Mouse (Mus musculus) limb, embryonic 15.5 days (tissue): ENCODE results near the gene Kat2b. TPM values are rescaled to one million over a fixed set of nuclear protein-coding genes. Genes with fewer than 3 reads are reported as not detected.

ENCODE experiments used
- ATAC-seq: fragments of 200-750 bp; cut with Nextera tagmentation; 2 replicates; pipeline ENCODE4 v1.8.0; 2017; ENCODE audit warnings: low read depth, moderate TSS enrichment; ENCODE audit not compliant: insufficient number of reproducible peaks, low FRiP score, low TSS enrichment
- H3K27ac ChIP-seq: fragments of 300-500 bp; sonication (generic); 2 replicates; pipeline ENCODE4 v1.5.1; 2015; ENCODE audit warnings: moderate library complexity, mild to moderate bottlenecking, inconsistent platforms
- H3K27me3 ChIP-seq: fragments of 300-500 bp; sonication (generic); 2 replicates; pipeline ENCODE4 v1.6.1; 2015; ENCODE audit warnings: inconsistent platforms
- H3K36me3 ChIP-seq: fragments of 300-500 bp; sonication (generic); 2 replicates; pipeline ENCODE4 v1.6.1; 2015; ENCODE audit warnings: inconsistent platforms
- H3K4me1 ChIP-seq: fragments of 300-500 bp; sonication (generic); 2 replicates; pipeline ENCODE4 v1.6.1; 2015; ENCODE audit warnings: inconsistent platforms
- H3K4me2 ChIP-seq: fragments of 300-500 bp; sonication (generic); 2 replicates; pipeline ENCODE4 v1.6.1; 2015; ENCODE audit warnings: mild to moderate bottlenecking, inconsistent platforms
- H3K4me3 ChIP-seq: fragments of 300-500 bp; sonication (generic); 2 replicates; pipeline ENCODE4 v1.5.1; 2015; ENCODE audit warnings: mild to moderate bottlenecking, inconsistent platforms
- H3K9ac ChIP-seq: fragments of 300-500 bp; sonication (generic); 2 replicates; pipeline ENCODE4 v1.6.1; 2015; ENCODE audit warnings: inconsistent platforms
- H3K9me3 ChIP-seq: fragments of 300-500 bp; sonication (generic); 2 replicates; pipeline ENCODE4 v1.6.1; 2016; ENCODE audit warnings: inconsistent platforms
- WGBS: fragments of 180-500 bp; shearing (Covaris S2); methylation state at CpG from one replicate; pipeline ENCODE4 v1.1.7; 2015; 5-methylcytosine and 5-hydroxymethylcytosine counted together
- polyA plus RNA-seq: library from polyadenylated mRNA; unstranded; fragments of >200 nt; fragmentation: Nextera tagmentation; extraction: Ambion mirVana; gene quantifications from 2 replicates; pipeline ENCODE4 v1.2.1, GENCODE M21; 2015

Kat2b gene
- polyA plus RNA-seq, 1 experiment from 2014 or later = 6.6 TPM

- Histone ChIP-seq H3K27me3 (no peaks in the 10 kb centered on the region), H3K36me3 (0 out of 2 replicates have a peak, but pooled peaks cover 3% of the 10 kb centered on the region), H3K4me1 (no peaks in the 10 kb centered on the region), H3K27ac (no peak overlapping the region), H3K4me3 (no peak overlapping the region), H3K9me3 (no peaks in the 10 kb centered on the region), H3K4me2 (no peak overlapping the region), H3K9ac (no peak overlapping the region)
- no peak for ATAC-seq
- 90% methylated on average over 6 of the region's 6 CpGs for WGBS
These were observed 50.8 kb downstream of the Kat2b start for GRCm38 (mm10) chr17:53617295-53617957.

GRCm38 (mm10) chr17:53618369-53618768 lies 51.7 kb downstream of the Kat2b start:
- no peak for ATAC-seq
- no peaks in the 10 kb centered on the region for H3K9me3 ChIP-seq
- H3K4me3 ChIP-seq = no peak overlapping the region
- no peak overlapping the region for H3K27ac ChIP-seq
- 92% methylated on average over 7 of the region's 7 CpGs for WGBS
- H3K4me2 ChIP-seq = no peak overlapping the region
- no peaks in the 10 kb centered on the region for H3K4me1 ChIP-seq
- no peak overlapping the region for H3K9ac ChIP-seq
- H3K27me3 ChIP-seq = no peaks in the 10 kb centered on the region
- 0 out of 2 replicates have a peak, but pooled peaks cover 3% of the 10 kb centered on the region for H3K36me3 ChIP-seq

GRCm38 (mm10) chr17:53619391-53619790 lies 52.7 kb downstream of the Kat2b start:
- 0 out of 2 replicates have a peak, but pooled peaks cover 6% of the 10 kb centered on the region for H3K36me3 ChIP-seq
- ATAC-seq = no peak
- H3K9ac ChIP-seq = no peak overlapping the region
- no peaks in the 10 kb centered on the region for H3K4me1 ChIP-seq
- no peak overlapping the region for H3K27ac ChIP-seq
- no peaks in the 10 kb centered on the region for H3K27me3 ChIP-seq
- H3K4me2 ChIP-seq = no peak overlapping the region
- no peak overlapping the region for H3K4me3 ChIP-seq
- no peaks in the 10 kb centered on the region for H3K9me3 ChIP-seq

- no peak overlapping the region for H3K9ac ChIP-seq
- H3K9me3 ChIP-seq = no peaks in the 10 kb centered on the region
- WGBS = 74% methylated on average over 4 of the region's 4 CpGs
- H3K4me2 ChIP-seq = no peak overlapping the region
- H3K27me3 ChIP-seq = no peaks in the 10 kb centered on the region
- no peak for ATAC-seq
- no peaks in the 10 kb centered on the region for H3K4me1 ChIP-seq
- peaks cover 7% of the 10 kb centered on the region for H3K36me3 ChIP-seq
- no peak overlapping the region for H3K27ac ChIP-seq
- H3K4me3 ChIP-seq = no peak overlapping the region
These were observed 54.0 kb downstream of the Kat2b start for GRCm38 (mm10) chr17:53620611-53621010.

- Histone ChIP-seq H3K9me3 (no peaks in the 10 kb centered on the region), H3K4me1 (no peaks in the 10 kb centered on the region), H3K27me3 (no peaks in the 10 kb centered on the region), H3K4me2 (no peak overlapping the region), H3K4me3 (no peak overlapping the region), H3K9ac (no peak overlapping the region), H3K27ac (no peak overlapping the region), H3K36me3 (peaks cover 11% of the 10 kb centered on the region)
- 79% methylated on average over 3 of the region's 3 CpGs for WGBS
- no peak for ATAC-seq
These were observed 55.5 kb downstream of the Kat2b start for GRCm38 (mm10) chr17:53622125-53622524.

- no peak for ATAC-seq
These were observed 57.1 kb downstream of the Kat2b start for GRCm38 (mm10) chr17:53623762-53624161.

GRCm38 (mm10) chr17:53626160-53626559 lies 59.5 kb downstream of the Kat2b start:
- H3K36me3 ChIP-seq = peaks cover 11% of the 10 kb centered on the region
- H3K9me3 ChIP-seq = no peaks in the 10 kb centered on the region
- no peaks in the 10 kb centered on the region for H3K27me3 ChIP-seq
- no peaks in the 10 kb centered on the region for H3K4me1 ChIP-seq
- no peak overlapping the region for H3K4me3 ChIP-seq
- no peak overlapping the region for H3K27ac ChIP-seq
- H3K4me2 ChIP-seq = no peak overlapping the region
- H3K9ac ChIP-seq = no peak overlapping the region
- ATAC-seq = no peak
- 90% methylated on average over 3 of the region's 3 CpGs for WGBS

More at GRCm38 (mm10) chr17:53623762-53624161, 57.1 kb downstream of the Kat2b start:
- peaks cover 11% of the 10 kb centered on the region for H3K36me3 ChIP-seq
- no peak overlapping the region for H3K4me3 ChIP-seq
- no peak overlapping the region for H3K27ac ChIP-seq
- H3K27me3 ChIP-seq = no peaks in the 10 kb centered on the region
- no peaks in the 10 kb centered on the region for H3K4me1 ChIP-seq
- H3K4me2 ChIP-seq = no peak overlapping the region
- H3K9ac ChIP-seq = no peak overlapping the region
- H3K9me3 ChIP-seq = no peaks in the 10 kb centered on the region
- WGBS = 70% methylated on average over 9 of the region's 9 CpGs

- Histone ChIP-seq H3K27ac (no peak overlapping the region), H3K9ac (no peak overlapping the region), H3K36me3 (peaks cover 13% of the 10 kb centered on the region), H3K27me3 (no peaks in the 10 kb centered on the region), H3K4me3 (no peak overlapping the region), H3K4me1 (no peaks in the 10 kb centered on the region), H3K4me2 (no peak overlapping the region), H3K9me3 (no peaks in the 10 kb centered on the region)
- WGBS = 78% methylated on average over 4 of the region's 4 CpGs
- no peak for ATAC-seq
These were observed 60.8 kb downstream of the Kat2b start for GRCm38 (mm10) chr17:53627497-53627896.

GRCm38 (mm10) chr17:53628131-53628530 lies 61.5 kb downstream of the Kat2b start:
- Histone ChIP-seq H3K9me3 (no peaks in the 10 kb centered on the region), H3K9ac (no peak overlapping the region), H3K4me1 (no peaks in the 10 kb centered on the region), H3K27ac (no peak overlapping the region), H3K27me3 (no peaks in the 10 kb centered on the region), H3K4me2 (no peak overlapping the region), H3K4me3 (no peak overlapping the region), H3K36me3 (peaks cover 18% of the 10 kb centered on the region)
- no peak for ATAC-seq
- WGBS = 68% methylated on average over 5 of the region's 5 CpGs

- no peak for ATAC-seq
- no peak overlapping the region for H3K4me2 ChIP-seq
- no peak overlapping the region for H3K9ac ChIP-seq
- no peaks in the 10 kb centered on the region for H3K27me3 ChIP-seq
- no peaks in the 10 kb centered on the region for H3K9me3 ChIP-seq
- no peaks in the 10 kb centered on the region for H3K4me1 ChIP-seq
- no peak overlapping the region for H3K4me3 ChIP-seq
- H3K36me3 ChIP-seq = peaks cover 15% of the 10 kb centered on the region
- H3K27ac ChIP-seq = no peak overlapping the region
These were observed 64.7 kb downstream of the Kat2b start for GRCm38 (mm10) chr17:53631344-53631743.

- no peaks in the 10 kb centered on the region for H3K4me1 ChIP-seq
- no peaks in the 10 kb centered on the region for H3K27me3 ChIP-seq
- no peak for ATAC-seq
- no peak overlapping the region for H3K4me2 ChIP-seq
- H3K27ac ChIP-seq = no peak overlapping the region
- WGBS = 76% methylated on average over 4 of the region's 4 CpGs
- no peak overlapping the region for H3K4me3 ChIP-seq
- no peak overlapping the region for H3K9ac ChIP-seq
- H3K36me3 ChIP-seq = peaks cover 55% of the 10 kb centered on the region
- H3K9me3 ChIP-seq = no peaks in the 10 kb centered on the region
These were observed 76.7 kb downstream of the Kat2b start for GRCm38 (mm10) chr17:53643360-53643759.

GRCm38 (mm10) chr17:53650251-53650661 lies 83.6 kb downstream of the Kat2b start:
- H3K4me3 ChIP-seq = no peak overlapping the region

GRCm38 (mm10) chr17:53654596-53654995 lies 87.9 kb downstream of the Kat2b start:
- no peak for ATAC-seq
- no peaks in the 10 kb centered on the region for H3K27me3 ChIP-seq
- H3K4me3 ChIP-seq = no peak overlapping the region
- WGBS = 86% methylated on average over 4 of the region's 4 CpGs
- no peak overlapping the region for H3K27ac ChIP-seq
- no peak overlapping the region for H3K9ac ChIP-seq
- H3K4me1 ChIP-seq = no peaks in the 10 kb centered on the region
- H3K9me3 ChIP-seq = no peaks in the 10 kb centered on the region
- peaks cover 34% of the 10 kb centered on the region; the same call in 1 of the 2 replicates for H3K36me3 ChIP-seq
- no peak overlapping the region for H3K4me2 ChIP-seq

More at GRCm38 (mm10) chr17:53650251-53650661, 83.6 kb downstream of the Kat2b start:
- H3K4me1 ChIP-seq = no peaks in the 10 kb centered on the region
- no peak overlapping the region for H3K27ac ChIP-seq
- H3K4me2 ChIP-seq = no peak overlapping the region
- H3K36me3 ChIP-seq = peaks cover 34% of the 10 kb centered on the region
- no peak overlapping the region for H3K9ac ChIP-seq
- ATAC-seq = no peak
- no peaks in the 10 kb centered on the region for H3K27me3 ChIP-seq
- no peaks in the 10 kb centered on the region for H3K9me3 ChIP-seq
- WGBS = 66% methylated on average over 2 of the region's 2 CpGs
